Comparison of ENCODE assay signal across 14 mouse cellular contexts in genomic region chr8:80325132-80325531, GRCm38 (mm10).
A peak's percentile ranks its signal among the peaks of the same experiment; 100 is the strongest.
DNase-seq lines count a peak whose midpoint lies in the region; ATAC-seq and TF ChIP-seq lines count a peak whose summit lies in the region.
"Had no signal": no experiment of that assay in that cellular context is flagged by ENCODE, and none has a peak within 500 bp of the region (broad histone marks: within the 10 kb centered on the region; RNA-seq: fewer than 3 reads in every experiment).

No protein-coding gene starts in this region.

- no peak for TF ChIP-seq CTCF in lung, postnatal 0 days (IDR thresholded peaks at IDR 0.05)

- H3K36me3 ChIP-seq in lung, postnatal 0 days (ENCODE audit: insufficient read depth, low read length) = no peaks in the 10 kb centered on the region
- no peaks in the 10 kb centered on the region for H3K36me3 ChIP-seq in intestine, embryonic 15.5 days
- H3K36me3 ChIP-seq: limb, embryonic 12.5 days had no signal

- H3K9me3 ChIP-seq in lung, postnatal 0 days (ENCODE audit: low read length) = no peaks in the 10 kb centered on the region
- H3K9me3 ChIP-seq in intestine, embryonic 15.5 days = no peaks in the 10 kb centered on the region
- H3K9me3 ChIP-seq: limb, embryonic 12.5 days had no signal

- 25% methylated on average over 4 of the region's 4 CpGs for WGBS in lung, postnatal 0 days
- WGBS in intestine, embryonic 15.5 days = 57% methylated on average over 4 of the region's 4 CpGs

- no peaks in the 10 kb centered on the region; the same call in 1 of the 2 replicates for H3K4me1 ChIP-seq in lung, postnatal 0 days (ENCODE audit: insufficient read depth, low read depth, low read length)
- no peaks in the 10 kb centered on the region for H3K4me1 ChIP-seq in intestine, embryonic 15.5 days (replicated peaks)

- peak; percentile 90 for TF ChIP-seq EP300 in lung, postnatal 0 days (IDR thresholded peaks at IDR 0.05)

- H3K27ac ChIP-seq in lung, postnatal 0 days (ENCODE audit: low read length) = peak overlapping the region; percentile 63
- H3K27ac ChIP-seq in intestine, embryonic 15.5 days = no peak overlapping the region
- H3K27ac ChIP-seq: limb, embryonic 12.5 days had no signal

- H3K4me3 ChIP-seq in lung, postnatal 0 days (ENCODE audit: low read depth, low read length) = no peak overlapping the region
- no peak overlapping the region for H3K4me3 ChIP-seq in intestine, embryonic 15.5 days (replicated peaks)
- H3K4me3 ChIP-seq: limb, embryonic 12.5 days had no signal

- DNase-seq in frontal cortex, adult 2 months (ENCODE audit: extremely low spot score in 1 of 2, low spot score in 1 of 2) = peak; percentile 6 to 23
- DNase-seq in frontal cortex, postnatal 14 days (ENCODE audit: low spot score in 2 of 2) = no peak
- DNase-seq in right cerebral cortex, postnatal 10 days (ENCODE audit: low spot score in 2 of 2) = peak; percentile 36 to 46
- no peak for DNase-seq in right cerebral cortex, postnatal 4 days
- DNase-seq in lung, postnatal 0 days (ENCODE audit: low spot score) = peak; percentile 90
- no peak for DNase-seq in thymus, postnatal 14 days
- DNase-seq in embryo, embryonic 10 days (ENCODE audit: low spot score) = no peak
- DNase-seq: adrenal gland, postnatal 10 days; cerebellum, postnatal 10 days; gastrocnemius, postnatal 14 days; heart, postnatal 10 days; kidney, adult 18-20 months had no signal

- no peaks in the 10 kb centered on the region for H3K27me3 ChIP-seq in lung, postnatal 0 days (replicated peaks; ENCODE audit: insufficient read depth, low read length)
- H3K27me3 ChIP-seq in intestine, embryonic 15.5 days (replicated peaks) = no peaks in the 10 kb centered on the region
- H3K27me3 ChIP-seq: limb, embryonic 12.5 days had no signal

- H3K4me2 ChIP-seq in lung, postnatal 0 days (replicated peaks; ENCODE audit: low read depth, low read length) = no peak overlapping the region
- H3K4me2 ChIP-seq in intestine, embryonic 15.5 days (replicated peaks) = no peak overlapping the region
- H3K4me2 ChIP-seq: limb, embryonic 12.5 days had no signal

- ATAC-seq in lung, postnatal 0 days = peak; percentile 89
- ATAC-seq in intestine, embryonic 15.5 days = no peak

- H3K9ac ChIP-seq in lung, postnatal 0 days (replicated peaks; ENCODE audit: low read depth) = no peak overlapping the region
- H3K9ac ChIP-seq in intestine, embryonic 15.5 days = no peak overlapping the region
- H3K9ac ChIP-seq: limb, embryonic 12.5 days had no signal

Comparison
In these comparisons a context has a peak if more than half of its experiments do, and no peak if none do; other contexts are left out.
1. DNase-seq: peak in frontal cortex, adult 2 months (2 of 2), right cerebral cortex, postnatal 10 days (2 of 2) and lung, postnatal 0 days (single experiment); none in frontal cortex, postnatal 14 days (0 of 2), right cerebral cortex, postnatal 4 days (single experiment), thymus, postnatal 14 days (single experiment) and embryo, embryonic 10 days (single experiment).